Mouse (Mus musculus) intestine, embryonic 16.5 days (tissue): ENCODE data around the gene Usp47. TPM values are rescaled to one million over a fixed set of nuclear protein-coding genes. Genes with fewer than 3 reads are reported as not detected.
A peak's percentile ranks its signal among the peaks of the same experiment; 100 is the strongest.
"Not testable (repeated sequence)": the region's sequence is repeated elsewhere in the genome, so short reads cannot be mapped to it uniquely, and the experiment has no call there.

ENCODE experiments used
- ATAC-seq: fragments of 200-750 bp; cut with Nextera tagmentation; 2 replicates; pipeline ENCODE4 v1.8.0; 2017; ENCODE audit warnings: moderate TSS enrichment, moderate library complexity
- H3K27ac ChIP-seq: fragments of 300-500 bp; sonication (generic); 2 replicates; pipeline ENCODE4 v1.5.1; 2014; ENCODE audit warnings: mild to moderate bottlenecking, low read length
- H3K27me3 ChIP-seq: fragments of 300-500 bp; sonication (generic); replicated peaks from 2 replicates; pipeline ENCODE4 v1.6.1; 2014; ENCODE audit warnings: low read length, control low read depth, mixed read lengths; ENCODE audit not compliant: control insufficient read depth, insufficient read depth
- H3K36me3 ChIP-seq: fragments of 300-500 bp; sonication (generic); 2 replicates; pipeline ENCODE4 v1.6.1; 2014; ENCODE audit warnings: low read length, control low read depth; ENCODE audit not compliant: control insufficient read depth, insufficient read depth
- H3K4me1 ChIP-seq: fragments of 300-500 bp; sonication (generic); 2 replicates; pipeline ENCODE4 v1.6.1; 2014; ENCODE audit warnings: low read length, control low read depth, mixed read lengths; ENCODE audit not compliant: control insufficient read depth, insufficient read depth
- H3K4me2 ChIP-seq: fragments of 300-500 bp; sonication (generic); 2 replicates; pipeline ENCODE4 v1.6.1; 2014; ENCODE audit warnings: low read depth, low read length, control low read depth
- H3K4me3 ChIP-seq: fragments of 300-500 bp; sonication (generic); 2 replicates; pipeline ENCODE4 v1.5.1; 2014; ENCODE audit warnings: mild to moderate bottlenecking, low read length
- H3K9ac ChIP-seq: fragments of 300-500 bp; sonication (generic); 2 replicates; pipeline ENCODE4 v1.6.1; 2014; ENCODE audit warnings: low read depth, low read length
- H3K9me3 ChIP-seq: fragments of 300-500 bp; sonication (generic); 2 replicates; pipeline ENCODE4 v1.6.1; 2016; ENCODE audit warnings: low read length, control low read depth; ENCODE audit not compliant: control insufficient read depth
- WGBS: fragments of 180-500 bp; shearing (Covaris S2); extraction: QIAGEN DNeasy Blood & Tissue Kit; methylation state at CpG from one replicate; pipeline ENCODE4 v1.1.7; 2014; 5-methylcytosine and 5-hydroxymethylcytosine counted together
- polyA plus RNA-seq: library from polyadenylated mRNA; unstranded; fragments of >200 nt; fragmentation: Nextera tagmentation; extraction: Ambion mirVana; gene quantifications from 2 replicates; pipeline ENCODE4 v1.2.1, GENCODE M21; 2015

Usp47 gene
- polyA plus RNA-seq, 1 experiment from 2014 or later = 48.7 TPM

GRCm38 (mm10) chr7:112055901-112056625, 32.8 kb downstream of the Usp47 start:
- Histone ChIP-seq H3K36me3 (no peaks in the 10 kb centered on the region; the same call in 1 of the 2 replicates), H3K4me3 (no peak overlapping the region), H3K4me2 (no peak overlapping the region), H3K9ac (no peak overlapping the region), H3K27ac (peak overlapping the region; percentile 26; the same call in 1 of the 2 replicates), H3K27me3 (no peaks in the 10 kb centered on the region), H3K9me3 (no peaks in the 10 kb centered on the region), H3K4me1 (peaks cover 2% of the 10 kb centered on the region; the same call in 1 of the 2 replicates)
- WGBS = 56% methylated on average over 8 of the region's 8 CpGs
- peak; percentile 98 for ATAC-seq

DNA sequence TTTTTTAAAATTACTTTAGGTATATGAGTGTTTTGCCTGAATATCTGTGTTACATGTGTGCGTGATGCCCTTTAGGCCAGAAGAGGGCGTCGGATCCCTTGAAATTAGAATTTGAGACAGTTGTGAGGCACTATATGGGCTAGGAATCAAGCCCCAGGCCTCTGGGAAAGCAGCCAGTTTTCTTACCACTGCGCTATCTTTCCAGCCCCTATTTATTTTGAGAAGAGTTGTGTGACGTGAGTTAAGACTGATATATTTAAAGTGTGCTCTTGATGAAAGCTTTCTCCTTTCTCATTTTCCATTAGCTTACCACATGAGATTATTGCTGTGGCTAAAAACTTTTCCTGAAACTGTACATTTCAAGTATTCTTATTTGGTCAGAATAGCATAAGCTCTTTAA, 51.6 kb downstream of the Usp47 start:
- Histone ChIP-seq H3K9ac (no peak overlapping the region), H3K4me3 (no peak overlapping the region), H3K9me3 (no peaks in the 10 kb centered on the region), H3K36me3 (peaks cover 5% of the 10 kb centered on the region), H3K27me3 (no peaks in the 10 kb centered on the region), H3K4me2 (no peak overlapping the region), H3K27ac (no peak overlapping the region), H3K4me1 (no peaks in the 10 kb centered on the region)
- no peak for ATAC-seq
- 86% methylated on average over 5 of the region's 5 CpGs for WGBS

GRCm38 (mm10) chr7:112082636-112083035, 59.3 kb downstream of the Usp47 start:
- peaks cover 18% of the 10 kb centered on the region for H3K36me3 ChIP-seq
- no peaks in the 10 kb centered on the region for H3K27me3 ChIP-seq
- no peak for ATAC-seq

GRCm38 (mm10) chr7:112084222-112084621, 60.9 kb downstream of the Usp47 start:
- ATAC-seq = no peak
- no peak overlapping the region for H3K27ac ChIP-seq
- no peak overlapping the region for H3K4me2 ChIP-seq
- H3K4me3 ChIP-seq = no peak overlapping the region
- H3K36me3 ChIP-seq = peaks cover 13% of the 10 kb centered on the region; the same call in 1 of the 2 replicates
- WGBS = 80% methylated on average over 2 of the region's 2 CpGs
- H3K9me3 ChIP-seq = no peaks in the 10 kb centered on the region
- no peaks in the 10 kb centered on the region for H3K27me3 ChIP-seq
- H3K4me1 ChIP-seq = no peaks in the 10 kb centered on the region
- no peak overlapping the region for H3K9ac ChIP-seq

More at GRCm38 (mm10) chr7:112082636-112083035, 59.3 kb downstream of the Usp47 start:
- Histone ChIP-seq H3K4me1 (no peaks in the 10 kb centered on the region), H3K4me2 (no peak overlapping the region), H3K9ac (no peak overlapping the region), H3K9me3 (no peaks in the 10 kb centered on the region), H3K4me3 (no peak overlapping the region), H3K27ac (no peak overlapping the region)
- 90% methylated on average over 1 of the region's 1 CpGs for WGBS

DNA sequence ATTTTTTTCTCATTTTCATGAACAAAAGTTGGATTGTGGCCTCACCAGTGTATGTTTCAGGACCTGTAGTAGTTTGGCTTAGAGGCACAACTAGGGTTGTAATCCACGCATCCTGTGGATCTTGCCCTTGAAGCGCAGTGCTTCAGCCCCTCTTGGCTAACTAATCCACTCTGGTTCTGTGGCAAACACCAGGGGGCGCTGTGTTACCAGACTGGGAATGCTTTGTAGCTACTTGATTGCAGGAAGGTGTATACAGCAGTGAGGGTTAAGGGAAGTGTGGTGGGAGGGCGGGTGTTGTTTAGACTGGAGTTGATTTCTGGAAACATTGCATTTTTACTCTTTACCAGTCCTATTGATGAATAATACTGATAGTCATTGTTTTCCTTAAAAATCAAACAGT, 61.8 kb downstream of the Usp47 start:
- no peak overlapping the region for H3K9ac ChIP-seq
- H3K4me3 ChIP-seq = no peak overlapping the region
- 35% methylated on average over 4 of the region's 4 CpGs for WGBS
- no peaks in the 10 kb centered on the region for H3K9me3 ChIP-seq
- no peaks in the 10 kb centered on the region for H3K4me1 ChIP-seq
- H3K4me2 ChIP-seq = no peak overlapping the region
- H3K36me3 ChIP-seq = peaks cover 13% of the 10 kb centered on the region; the same call in 1 of the 2 replicates
- ATAC-seq = no peak; the same call in 1 of the 2 replicates
- no peaks in the 10 kb centered on the region for H3K27me3 ChIP-seq
- H3K27ac ChIP-seq = no peak overlapping the region

GRCm38 (mm10) chr7:112086186-112086585, 62.9 kb downstream of the Usp47 start:
- Histone ChIP-seq H3K9ac (no peak overlapping the region), H3K27me3 (no peaks in the 10 kb centered on the region), H3K4me2 (no peak overlapping the region), H3K4me3 (no peak overlapping the region), H3K36me3 (peaks cover 14% of the 10 kb centered on the region), H3K27ac (no peak overlapping the region), H3K4me1 (no peaks in the 10 kb centered on the region), H3K9me3 (no peaks in the 10 kb centered on the region)
- no peak for ATAC-seq
- 97% methylated on average over 2 of the region's 2 CpGs for WGBS

DNA sequence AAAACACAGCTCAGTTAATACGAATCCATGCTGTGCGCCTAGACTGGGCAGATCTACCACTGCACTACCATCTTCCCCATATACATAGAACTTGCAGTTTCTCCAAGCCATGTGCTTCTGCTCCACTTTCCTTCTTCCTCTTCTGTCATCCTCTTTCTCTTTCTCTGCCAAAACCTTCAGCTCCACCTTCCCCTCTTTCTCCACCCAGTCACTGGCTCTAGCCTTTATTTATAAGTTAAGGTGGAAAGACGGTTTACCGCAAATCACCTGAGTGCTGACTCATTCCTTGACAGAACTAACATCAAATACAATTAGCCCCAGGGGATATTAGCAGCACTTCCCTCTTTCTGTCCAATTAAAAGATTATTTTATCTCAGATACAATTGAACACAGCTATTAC, 71.6 kb downstream of the Usp47 start:
- not testable (repeated sequence) for H3K9ac ChIP-seq, H3K9me3 ChIP-seq, H3K27ac ChIP-seq, H3K27me3 ChIP-seq, H3K4me2 ChIP-seq, H3K4me1 ChIP-seq, H3K4me3 ChIP-seq, ATAC-seq
- WGBS = 89% methylated on average over 4 of the region's 4 CpGs
- peaks cover 22% of the 10 kb centered on the region for H3K36me3 ChIP-seq

DNA sequence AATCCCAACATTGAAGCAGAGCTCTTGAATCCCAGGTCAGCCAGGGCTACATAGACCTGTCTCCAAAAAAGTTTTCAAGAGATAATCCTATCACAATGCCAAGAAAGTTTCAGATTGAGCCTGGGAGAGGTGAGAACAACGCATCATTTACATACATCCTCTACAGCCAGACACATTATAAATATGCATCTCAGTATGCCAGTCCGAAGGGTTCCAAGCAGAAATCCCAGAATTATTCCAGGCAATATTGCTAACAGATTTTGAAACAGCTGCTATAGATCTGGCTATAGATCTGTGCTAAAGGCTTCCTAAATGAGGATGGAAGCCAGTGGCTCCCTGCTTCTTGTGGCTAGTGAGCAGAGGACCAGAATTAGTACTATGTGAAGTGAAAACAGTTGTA, 77.6 kb downstream of the Usp47 start:
- Histone ChIP-seq H3K9me3 (no peaks in the 10 kb centered on the region), H3K4me3 (no peak overlapping the region), H3K9ac (no peak overlapping the region), H3K4me1 (no peaks in the 10 kb centered on the region), H3K27me3 (no peaks in the 10 kb centered on the region), H3K4me2 (no peak overlapping the region), H3K27ac (no peak overlapping the region), H3K36me3 (peaks cover 18% of the 10 kb centered on the region; the same call in 1 of the 2 replicates)
- WGBS = 92% methylated on average over 2 of the region's 2 CpGs
- no peak for ATAC-seq

DNA sequence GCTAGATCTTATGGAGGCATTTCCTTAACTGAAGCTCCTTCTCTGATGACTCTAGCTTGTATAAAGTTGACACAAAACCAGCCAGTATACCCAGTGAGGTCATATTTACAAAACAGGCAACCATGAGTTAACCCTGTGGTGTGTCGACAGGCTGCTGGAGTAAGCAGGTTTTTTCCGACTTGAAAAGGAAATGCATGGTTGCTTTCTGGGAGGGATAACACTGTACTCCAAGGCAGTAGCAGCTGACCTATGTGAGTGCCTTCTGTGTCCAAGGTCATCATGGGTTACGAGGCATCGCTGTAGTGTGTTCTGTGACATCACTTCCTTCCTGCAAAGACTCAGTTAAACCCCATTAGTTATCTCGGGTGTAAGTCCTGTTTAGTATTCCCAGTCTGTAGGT, 79.6 kb downstream of the Usp47 start:
- H3K9ac ChIP-seq = no peak overlapping the region
- H3K27ac ChIP-seq = no peak overlapping the region
- 64% methylated on average over 5 of the region's 5 CpGs for WGBS
- H3K36me3 ChIP-seq = peaks cover 18% of the 10 kb centered on the region; the same call in 1 of the 2 replicates
- no peaks in the 10 kb centered on the region for H3K4me1 ChIP-seq
- H3K4me3 ChIP-seq = no peak overlapping the region
- no peaks in the 10 kb centered on the region for H3K9me3 ChIP-seq
- H3K4me2 ChIP-seq = no peak overlapping the region
- no peaks in the 10 kb centered on the region for H3K27me3 ChIP-seq
- ATAC-seq = no peak
